Mouse (Mus musculus): ENCODE data around the gene Rhobtb3. TPM values are rescaled to one million over a fixed set of nuclear protein-coding genes. Genes with fewer than 3 reads are reported as not detected.
A peak's percentile ranks its signal among the peaks of the same experiment; 100 is the strongest.
"Not testable (repeated sequence)": the region's sequence is repeated elsewhere in the genome, so short reads cannot be mapped to it uniquely, and the experiment has no call there.

The Rhobtb3 gene
- polyA plus RNA-seq, 1 experiment from 2014 or later = 43.0 TPM

DNA sequence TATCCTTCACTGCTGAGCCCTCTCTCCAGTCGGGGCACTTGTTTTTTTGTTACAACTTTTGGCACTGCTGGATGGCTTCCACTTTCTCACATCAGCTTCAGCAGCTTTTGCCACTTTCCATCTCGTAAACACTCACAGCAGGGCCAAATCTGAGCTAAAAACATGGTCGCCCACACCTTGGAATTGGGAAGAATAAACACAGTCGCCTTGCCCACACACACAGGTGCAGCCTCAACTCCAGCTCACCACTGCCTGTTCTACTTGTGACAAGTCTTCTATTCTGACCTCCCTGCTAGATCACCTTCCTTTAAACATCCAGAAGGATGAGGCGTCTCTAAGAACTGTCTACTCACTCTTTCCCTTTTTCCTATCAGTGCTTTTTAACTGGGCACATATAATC, 39.1 kb downstream of the Rhobtb3 start:
- H3K27me3 ChIP-seq (replicated peaks; ENCODE audit: control insufficient read depth, insufficient read depth, low read length) = no peaks in the 10 kb centered on the region
- H3K36me3 ChIP-seq (ENCODE audit: control insufficient read depth, insufficient read depth, low read length) = peaks cover 15% of the 10 kb centered on the region; the same call in 1 of the 2 replicates
- peaks cover 7% of the 10 kb centered on the region; the same call in 1 of the 2 replicates for H3K4me1 ChIP-seq (replicated peaks; ENCODE audit: control insufficient read depth, insufficient read depth, low read length)
- H3K27ac ChIP-seq (ENCODE audit: low read depth) = no peak overlapping the region
- no peak for ATAC-seq (replicated peaks; ENCODE audit: low FRiP score, low TSS enrichment, low read depth)
- 84% methylated on average over 5 of the region's 5 CpGs for WGBS
- no peak overlapping the region for H3K9ac ChIP-seq (ENCODE audit: low read length)
- no peaks in the 10 kb centered on the region for H3K9me3 ChIP-seq (ENCODE audit: control insufficient read depth, low read length)
- H3K4me2 ChIP-seq (ENCODE audit: low read length) = no peak overlapping the region
- DNase-seq (ENCODE audit: low spot score) = no peak
- no peak overlapping the region for H3K4me3 ChIP-seq (ENCODE audit: low read depth, low read length)

GRCm38 (mm10) chr13:75900928-75901327, 42.8 kb downstream of the Rhobtb3 start:
- not testable (repeated sequence) for H3K27ac ChIP-seq (ENCODE audit: low read depth); H3K4me2 ChIP-seq (ENCODE audit: low read length); H3K27me3 ChIP-seq (replicated peaks; ENCODE audit: control insufficient read depth, insufficient read depth, low read length); H3K9me3 ChIP-seq (ENCODE audit: control insufficient read depth, low read length); DNase-seq (ENCODE audit: low spot score); H3K4me3 ChIP-seq (ENCODE audit: low read depth, low read length); H3K4me1 ChIP-seq (replicated peaks; ENCODE audit: control insufficient read depth, insufficient read depth, low read length); ATAC-seq (replicated peaks; ENCODE audit: low FRiP score, low TSS enrichment, low read depth); H3K9ac ChIP-seq (ENCODE audit: low read length)
- 96% methylated on average over 1 of the region's 1 CpGs for WGBS
- H3K36me3 ChIP-seq (ENCODE audit: control insufficient read depth, insufficient read depth, low read length) = peaks cover 15% of the 10 kb centered on the region; the same call in 1 of the 2 replicates

DNA sequence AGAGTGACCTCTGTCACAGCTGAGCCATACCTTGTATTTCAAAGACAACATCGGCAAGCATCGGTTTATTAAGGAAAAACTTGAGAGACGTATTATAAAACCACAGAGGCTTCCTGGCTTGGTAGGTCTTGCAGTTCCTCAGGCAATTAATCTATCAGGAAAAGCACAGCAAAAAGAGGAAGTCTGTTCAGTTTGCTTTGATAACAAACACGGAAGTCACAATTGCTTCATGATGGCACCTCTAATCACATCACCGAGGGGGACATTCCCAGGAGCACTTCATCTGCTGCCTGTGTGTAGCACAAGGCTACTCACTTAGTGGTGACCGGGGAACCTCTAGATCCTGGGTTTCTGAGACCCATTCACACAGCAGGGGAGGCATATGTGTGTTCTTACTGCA, 50.8 kb downstream of the Rhobtb3 start:
- no peak overlapping the region for H3K9ac ChIP-seq (ENCODE audit: low read length)
- no peaks in the 10 kb centered on the region for H3K27me3 ChIP-seq (replicated peaks; ENCODE audit: control insufficient read depth, insufficient read depth, low read length)
- H3K36me3 ChIP-seq (ENCODE audit: control insufficient read depth, insufficient read depth, low read length) = peaks cover 42% of the 10 kb centered on the region
- H3K27ac ChIP-seq (ENCODE audit: low read depth) = no peak overlapping the region
- DNase-seq (ENCODE audit: low spot score) = no peak
- H3K4me1 ChIP-seq (replicated peaks; ENCODE audit: control insufficient read depth, insufficient read depth, low read length) = no peaks in the 10 kb centered on the region
- no peak overlapping the region for H3K4me3 ChIP-seq (ENCODE audit: low read depth, low read length)
- ATAC-seq (replicated peaks; ENCODE audit: low FRiP score, low TSS enrichment, low read depth) = no peak
- no peaks in the 10 kb centered on the region for H3K9me3 ChIP-seq (ENCODE audit: control insufficient read depth, low read length)
- 77% methylated on average over 6 of the region's 6 CpGs for WGBS
- H3K4me2 ChIP-seq (ENCODE audit: low read length) = no peak overlapping the region

GRCm38 (mm10) chr13:75892291-75892690, 51.4 kb downstream of the Rhobtb3 start:
- H3K36me3 ChIP-seq (ENCODE audit: control insufficient read depth, insufficient read depth, low read length) = peaks cover 42% of the 10 kb centered on the region
- DNase-seq (ENCODE audit: low spot score) (no peak), ATAC-seq (replicated peaks; ENCODE audit: low FRiP score, low TSS enrichment, low read depth) (no peak)
- no peaks in the 10 kb centered on the region for H3K27me3 ChIP-seq (replicated peaks; ENCODE audit: control insufficient read depth, insufficient read depth, low read length)
- H3K27ac ChIP-seq (ENCODE audit: low read depth) = no peak overlapping the region
- H3K4me2 ChIP-seq (ENCODE audit: low read length) = no peak overlapping the region
- no peak overlapping the region for H3K9ac ChIP-seq (ENCODE audit: low read length)
- no peaks in the 10 kb centered on the region for H3K4me1 ChIP-seq (replicated peaks; ENCODE audit: control insufficient read depth, insufficient read depth, low read length)
- no peaks in the 10 kb centered on the region for H3K9me3 ChIP-seq (ENCODE audit: control insufficient read depth, low read length)
- WGBS = 92% methylated on average over 3 of the region's 3 CpGs
- H3K4me3 ChIP-seq (ENCODE audit: low read depth, low read length) = no peak overlapping the region

GRCm38 (mm10) chr13:75891868-75892267, 51.9 kb downstream of the Rhobtb3 start:
- ATAC-seq (replicated peaks; ENCODE audit: low FRiP score, low TSS enrichment, low read depth) = no peak
- WGBS = 88% methylated on average over 4 of the region's 4 CpGs
- Histone ChIP-seq H3K4me1 (replicated peaks; ENCODE audit: control insufficient read depth, insufficient read depth, low read length) (no peaks in the 10 kb centered on the region), H3K9ac (ENCODE audit: low read length) (no peak overlapping the region), H3K36me3 (ENCODE audit: control insufficient read depth, insufficient read depth, low read length) (peaks cover 42% of the 10 kb centered on the region), H3K4me3 (ENCODE audit: low read depth, low read length) (no peak overlapping the region), H3K27me3 (replicated peaks; ENCODE audit: control insufficient read depth, insufficient read depth, low read length) (no peaks in the 10 kb centered on the region), H3K4me2 (ENCODE audit: low read length) (no peak overlapping the region), H3K27ac (ENCODE audit: low read depth) (no peak overlapping the region), H3K9me3 (ENCODE audit: control insufficient read depth, low read length) (no peaks in the 10 kb centered on the region)
- DNase-seq (ENCODE audit: low spot score) = no peak

DNA sequence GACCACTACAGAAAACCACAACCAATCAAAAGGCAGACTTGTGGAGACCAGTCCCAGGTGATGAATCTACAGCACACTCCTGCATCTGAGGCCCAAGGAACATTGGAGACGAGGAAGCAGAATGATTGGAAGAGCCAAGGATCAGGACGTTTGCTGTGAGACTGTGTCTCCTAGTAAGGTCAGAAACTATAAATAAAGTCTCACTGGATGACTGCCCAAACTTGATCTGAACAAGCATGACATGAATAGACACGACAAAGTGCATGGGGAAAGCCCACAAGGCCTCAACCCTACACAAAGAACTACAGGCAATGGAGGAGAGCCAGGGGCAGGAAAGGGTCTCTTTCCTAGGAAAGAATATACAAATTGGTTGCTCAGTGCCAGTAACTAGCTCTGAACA, 59.9 kb downstream of the Rhobtb3 start:
- ATAC-seq (replicated peaks; ENCODE audit: low FRiP score, low TSS enrichment, low read depth) = no peak
- H3K4me3 ChIP-seq (ENCODE audit: low read depth, low read length) = no peak overlapping the region
- H3K27me3 ChIP-seq (replicated peaks; ENCODE audit: control insufficient read depth, insufficient read depth, low read length) = no peaks in the 10 kb centered on the region
- no peak for DNase-seq (ENCODE audit: low spot score)
- 79% methylated on average over 3 of the region's 3 CpGs for WGBS
- no peak overlapping the region for H3K4me2 ChIP-seq (ENCODE audit: low read length)
- no peaks in the 10 kb centered on the region for H3K4me1 ChIP-seq (replicated peaks; ENCODE audit: control insufficient read depth, insufficient read depth, low read length)
- no peak overlapping the region for H3K9ac ChIP-seq (ENCODE audit: low read length)
- no peaks in the 10 kb centered on the region for H3K9me3 ChIP-seq (ENCODE audit: control insufficient read depth, low read length)
- H3K36me3 ChIP-seq (ENCODE audit: control insufficient read depth, insufficient read depth, low read length) = peaks cover 24% of the 10 kb centered on the region
- no peak overlapping the region for H3K27ac ChIP-seq (ENCODE audit: low read depth)

GRCm38 (mm10) chr13:75880501-75880900, 63.2 kb downstream of the Rhobtb3 start:
- H3K4me2 ChIP-seq (ENCODE audit: low read length) = no peak overlapping the region
- no peak overlapping the region for H3K9ac ChIP-seq (ENCODE audit: low read length)
- no peaks in the 10 kb centered on the region for H3K9me3 ChIP-seq (ENCODE audit: control insufficient read depth, low read length)
- no peak overlapping the region for H3K27ac ChIP-seq (ENCODE audit: low read depth)
- H3K4me1 ChIP-seq (replicated peaks; ENCODE audit: control insufficient read depth, insufficient read depth, low read length) = no peaks in the 10 kb centered on the region
- DNase-seq (ENCODE audit: low spot score) (no peak), ATAC-seq (replicated peaks; ENCODE audit: low FRiP score, low TSS enrichment, low read depth) (no peak)
- peaks cover 36% of the 10 kb centered on the region for H3K36me3 ChIP-seq (ENCODE audit: control insufficient read depth, insufficient read depth, low read length)
- H3K27me3 ChIP-seq (replicated peaks; ENCODE audit: control insufficient read depth, insufficient read depth, low read length) = no peaks in the 10 kb centered on the region
- H3K4me3 ChIP-seq (ENCODE audit: low read depth, low read length) = no peak overlapping the region
- WGBS = 93% methylated on average over 2 of the region's 2 CpGs

DNA sequence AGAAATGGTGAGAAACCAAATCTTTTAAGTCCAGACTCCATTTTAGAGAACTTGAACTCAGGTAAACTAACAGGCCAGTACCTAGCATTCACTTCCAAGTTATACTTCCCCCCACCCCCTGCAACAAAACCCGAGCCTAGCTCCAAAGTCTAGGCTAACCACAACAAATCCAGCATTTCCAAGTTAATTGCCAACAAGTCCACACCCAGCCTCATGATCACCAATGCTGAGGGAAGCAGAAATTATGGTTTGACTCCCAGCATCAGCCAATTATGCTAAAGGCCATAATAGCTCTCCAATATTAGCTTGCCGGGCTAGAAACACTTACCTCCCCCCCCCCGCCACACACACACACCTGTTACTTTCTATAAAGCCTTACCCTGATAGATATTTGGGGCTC, 64.0 kb downstream of the Rhobtb3 start:
- H3K4me3 ChIP-seq (ENCODE audit: low read depth, low read length) = no peak overlapping the region
- no peak overlapping the region for H3K4me2 ChIP-seq (ENCODE audit: low read length)
- H3K9ac ChIP-seq (ENCODE audit: low read length) = no peak overlapping the region
- ATAC-seq (replicated peaks; ENCODE audit: low FRiP score, low TSS enrichment, low read depth) = no peak
- H3K9me3 ChIP-seq (ENCODE audit: control insufficient read depth, low read length) = no peaks in the 10 kb centered on the region
- no peak overlapping the region for H3K27ac ChIP-seq (ENCODE audit: low read depth)
- peaks cover 38% of the 10 kb centered on the region for H3K36me3 ChIP-seq (ENCODE audit: control insufficient read depth, insufficient read depth, low read length)
- 92% methylated on average over 3 of the region's 3 CpGs for WGBS
- DNase-seq (ENCODE audit: low spot score) = no peak
- H3K4me1 ChIP-seq (replicated peaks; ENCODE audit: control insufficient read depth, insufficient read depth, low read length) = no peaks in the 10 kb centered on the region
- H3K27me3 ChIP-seq (replicated peaks; ENCODE audit: control insufficient read depth, insufficient read depth, low read length) = no peaks in the 10 kb centered on the region

GRCm38 (mm10) chr13:75877907-75878306, 65.8 kb downstream of the Rhobtb3 start:
- ATAC-seq (replicated peaks; ENCODE audit: low FRiP score, low TSS enrichment, low read depth) (0 out of 2 replicates have a peak, but pooled peaks have one; percentile 17), DNase-seq (ENCODE audit: low spot score) (no peak)

More at GRCm38 (mm10) chr13:75877907-75878306, 65.8 kb downstream of the Rhobtb3 start:
- Histone ChIP-seq H3K27me3 (replicated peaks; ENCODE audit: control insufficient read depth, insufficient read depth, low read length) (no peaks in the 10 kb centered on the region), H3K9me3 (ENCODE audit: control insufficient read depth, low read length) (no peaks in the 10 kb centered on the region), H3K4me1 (replicated peaks; ENCODE audit: control insufficient read depth, insufficient read depth, low read length) (no peaks in the 10 kb centered on the region), H3K36me3 (ENCODE audit: control insufficient read depth, insufficient read depth, low read length) (peaks cover 45% of the 10 kb centered on the region), H3K27ac (ENCODE audit: low read depth) (no peak overlapping the region), H3K9ac (ENCODE audit: low read length) (no peak overlapping the region), H3K4me2 (ENCODE audit: low read length) (no peak overlapping the region), H3K4me3 (ENCODE audit: low read depth, low read length) (no peak overlapping the region)

All from intestine, embryonic 14.5 days (tissue).